Mouse (Mus musculus) olfactory bulb, adult 2 months (tissue): ENCODE measurements around the gene Tm4sf1.

ENCODE experiments used
- CTCF ChIP-seq: fragments of 200-500 bp; IDR thresholded peaks from 2 replicates; pipeline ENCODE4 v1.5.1; 2012; ENCODE audit warnings: low read depth, mild to moderate bottlenecking, low read length, moderate library complexity; ENCODE audit not compliant: insufficient read depth
- POLR2A ChIP-seq: fragments of 200-500 bp; IDR thresholded peaks from 2 replicates; pipeline ENCODE4 v1.6.1; 2012; ENCODE audit warnings: mild to moderate bottlenecking, low read depth, low read length, moderate library complexity; ENCODE audit not compliant: insufficient read depth

GRCm38 (mm10) chr3:57277453-57277852, 24.3 kb downstream of the Tm4sf1 start:
- TF ChIP-seq CTCF (no peak), POLR2A (no peak)
